ENCODE assay signal across 8 mouse cellular contexts in genomic region chr4:59625998-59626910, GRCm38 (mm10). TPM values are rescaled to one million over a fixed set of nuclear protein-coding genes. Genes with fewer than 3 reads are reported as not detected.
A peak's percentile ranks its signal among the peaks of the same experiment; 100 is the strongest.
DNase-seq lines count a peak whose midpoint lies in the region; ATAC-seq and TF ChIP-seq lines count a peak whose summit lies in the region.

E130308A19Rik (plus strand) TSS chr4:59626211.

- WGBS in embryonic facial prominence, embryonic 13.5 days = under 1% methylated on average over 88 of the region's 120 CpGs
- WGBS in limb, embryonic 15.5 days = 1% methylated on average over 99 of the region's 120 CpGs
- WGBS in midbrain, postnatal 0 days = 1% methylated on average over 77 of the region's 120 CpGs

- peak within 1 kb of the TSS; percentile 98 for H3K4me3 ChIP-seq in embryonic facial prominence, embryonic 13.5 days
- H3K4me3 ChIP-seq in limb, embryonic 15.5 days = peak within 1 kb of the TSS; percentile 97
- H3K4me3 ChIP-seq in midbrain, postnatal 0 days (ENCODE audit: low read depth, low read length) = peak within 1 kb of the TSS; percentile 96

- no peaks in the 10 kb centered on the region for H3K27me3 ChIP-seq in embryonic facial prominence, embryonic 13.5 days
- no peaks in the 10 kb centered on the region for H3K27me3 ChIP-seq in limb, embryonic 15.5 days
- no peaks in the 10 kb centered on the region for H3K27me3 ChIP-seq in midbrain, postnatal 0 days (ENCODE audit: insufficient read depth, low read length)

- H3K4me2 ChIP-seq in embryonic facial prominence, embryonic 13.5 days = peak within 1 kb of the TSS; percentile 81
- H3K4me2 ChIP-seq in limb, embryonic 15.5 days = peak within 1 kb of the TSS; percentile 59
- H3K4me2 ChIP-seq in midbrain, postnatal 0 days (ENCODE audit: low read depth, low read length, poor library complexity, severe bottlenecking) = peak within 1 kb of the TSS; percentile 69

- H3K36me3 ChIP-seq in embryonic facial prominence, embryonic 13.5 days = no peaks in the 10 kb centered on the region
- H3K36me3 ChIP-seq in limb, embryonic 15.5 days = no peaks in the 10 kb centered on the region
- no peaks in the 10 kb centered on the region for H3K36me3 ChIP-seq in midbrain, postnatal 0 days (ENCODE audit: insufficient read depth, low read length)

- ATAC-seq in embryonic facial prominence, embryonic 13.5 days (ENCODE audit: insufficient number of reproducible peaks, insufficient read depth, low FRiP score, low TSS enrichment, low read depth) = peak; percentile 92
- ATAC-seq in limb, embryonic 15.5 days (ENCODE audit: insufficient number of reproducible peaks, low FRiP score, low TSS enrichment, low read depth) = peak; percentile 92
- ATAC-seq in midbrain, postnatal 0 days (ENCODE audit: low FRiP score) = peak; percentile 92

- H3K4me1 ChIP-seq in embryonic facial prominence, embryonic 13.5 days = peaks cover 18% of the 10 kb centered on the region
- H3K4me1 ChIP-seq in limb, embryonic 15.5 days = 0 out of 2 replicates have a peak, but pooled peaks cover 2% of the 10 kb centered on the region
- H3K4me1 ChIP-seq in midbrain, postnatal 0 days (ENCODE audit: insufficient read depth, low read length) = peaks cover 12% of the 10 kb centered on the region; the same call in 1 of the 2 replicates

- H3K27ac ChIP-seq in embryonic facial prominence, embryonic 13.5 days = peak within 1 kb of the TSS; percentile 57; the same call in 1 of the 2 replicates
- peak within 1 kb of the TSS; percentile 65 for H3K27ac ChIP-seq in limb, embryonic 15.5 days
- peak within 1 kb of the TSS; percentile 86 for H3K27ac ChIP-seq in midbrain, postnatal 0 days (ENCODE audit: low read depth, low read length)

- no peak for TF ChIP-seq CTCF in midbrain, postnatal 0 days (IDR thresholded peaks at IDR 0.05)

- H3K9ac ChIP-seq in embryonic facial prominence, embryonic 13.5 days = peak within 1 kb of the TSS; percentile 88
- H3K9ac ChIP-seq in limb, embryonic 15.5 days = peak within 1 kb of the TSS; percentile 70
- H3K9ac ChIP-seq in midbrain, postnatal 0 days (replicated peaks; ENCODE audit: low read length, poor library complexity, severe bottlenecking) = peak within 1 kb of the TSS; percentile 98

- peak; percentile 91 for DNase-seq in 3134 (ENCODE audit: extremely low read depth, insufficient read length, low spot score)
- peak; percentile 83 for DNase-seq in adrenal gland, postnatal 25 days
- DNase-seq in heart, adult 8-10 months (ENCODE audit: low spot score) = peak; percentile 50
- peak; percentile 81 for DNase-seq in kidney, adult 9 months
- peak; percentile 89 for DNase-seq in midbrain, postnatal 0 days (ENCODE audit: low spot score)
- DNase-seq in spleen, postnatal 10 days (ENCODE audit: low spot score in 2 of 2) = peak; percentile 76 to 85

- H3K9me3 ChIP-seq in embryonic facial prominence, embryonic 13.5 days = no peaks in the 10 kb centered on the region
- H3K9me3 ChIP-seq in limb, embryonic 15.5 days = no peaks in the 10 kb centered on the region
- no peaks in the 10 kb centered on the region for H3K9me3 ChIP-seq in midbrain, postnatal 0 days (ENCODE audit: low read length)

RNA-seq across cellular contexts. Expression of gene E130308A19Rik, which starts in this region (rescaled TPM):
- 19.8 and 21.0 TPM in 2 replicates for total RNA-seq in adrenal gland, postnatal 25 days (2021)
- polyA plus RNA-seq in embryonic facial prominence, embryonic 13.5 days (2015; fragmentation: Nextera tagmentation; extraction: Ambion mirVana) = 22.8 and 26.6 TPM in 2 replicates
- total RNA-seq in heart, adult 8-10 months (2022) = 1 to 10 TPM; 6.2 to 7.7 (median 7.2) TPM
- polyA plus RNA-seq in limb, embryonic 15.5 days (2015; fragmentation: Nextera tagmentation; extraction: Ambion mirVana) = 12.5 and 16.1 TPM in 2 replicates
- total RNA-seq in midbrain, postnatal 0 days (2014; rRNA removed) = 27.9 and 38.9 TPM in 2 replicates
- polyA plus RNA-seq in midbrain, postnatal 0 days (2015; fragmentation: Nextera tagmentation; extraction: Ambion mirVana) = 27.9 and 33.5 TPM in 2 replicates

Comparison
In these comparisons a context has a peak if more than half of its experiments do, and no peak if none do; other contexts are left out.
1. Peak in every context shown above with its lines: DNase-seq, ATAC-seq, H3K4me3 ChIP-seq and H3K27ac ChIP-seq.